Mouse (Mus musculus): ENCODE measurements at regions not wholly inside any gene's neighbourhood (a gene's known extent, or its start where the extent isn't known, plus 50 kb on each side); places are given as distances from the start of the nearest gene placed in this dataset.

DNA sequence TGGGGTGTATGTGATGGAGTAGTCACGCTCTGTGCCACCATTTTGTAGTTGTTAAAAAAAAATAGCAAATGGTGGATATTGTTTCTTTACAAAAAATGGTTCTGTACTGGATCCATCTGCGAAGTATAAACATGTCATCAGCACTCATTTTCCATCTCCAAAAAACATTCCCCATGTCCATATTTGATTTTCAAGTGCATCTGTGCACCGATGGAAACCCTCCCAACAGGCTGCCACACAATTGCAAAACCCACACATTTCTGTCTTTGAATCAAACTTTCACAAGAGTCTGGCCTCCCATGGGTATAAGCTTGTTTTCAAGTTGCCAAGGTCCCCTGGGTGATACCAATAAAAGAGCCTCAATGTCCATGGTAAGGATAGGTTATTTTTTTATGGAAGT is 51.4 kb upstream of the Zeb2 start:
- TF ChIP-seq CTCF (IDR thresholded peaks at IDR 0.05; ENCODE audit: low read depth, low read length) (no peak), POLR2A (IDR thresholded peaks at IDR 0.05; ENCODE audit: borderline replicate concordance, low read depth, low read length) (no peak)

All from bone marrow macrophage, adult 2 months (primary cell).